ENCODE assay signal across 14 mouse cellular contexts in the genomic region with DNA sequence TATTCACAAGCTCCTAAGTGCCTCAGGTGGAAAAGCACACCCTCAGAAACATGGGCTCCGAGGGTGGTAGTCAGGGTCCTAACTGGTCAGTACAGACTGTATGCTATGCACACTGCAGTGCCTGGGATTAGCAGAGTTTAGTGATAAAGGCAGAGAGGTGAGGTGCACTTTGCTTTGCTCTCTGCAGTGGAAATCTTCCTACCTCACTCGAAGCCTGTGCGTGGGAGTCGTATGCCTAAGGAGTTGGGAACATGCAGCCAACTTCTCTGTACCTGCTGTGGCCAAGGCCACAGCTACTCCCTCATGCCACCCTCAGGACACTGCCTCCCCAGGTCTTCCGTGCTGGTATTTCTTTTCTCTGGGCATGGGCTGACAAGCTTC.
DNase-seq lines count a peak whose midpoint lies in the region; ATAC-seq and TF ChIP-seq lines count a peak whose summit lies in the region.
"Had no signal": no experiment of that assay in that cellular context is flagged by ENCODE, and none has a peak within 500 bp of the region (broad histone marks: within the 10 kb centered on the region; RNA-seq: fewer than 3 reads in every experiment).

No protein-coding gene starts in this region.

- no peaks in the 10 kb centered on the region for H3K9me3 ChIP-seq in midbrain, embryonic 16.5 days (replicated peaks; ENCODE audit: control insufficient read depth, low read length, poor library complexity, severe bottlenecking)
- no peaks in the 10 kb centered on the region for H3K9me3 ChIP-seq in midbrain, embryonic 11.5 days (ENCODE audit: control insufficient read depth, low read length)
- H3K9me3 ChIP-seq: intestine, embryonic 15.5 days; limb, embryonic 15.5 days had no signal

- no peak for TF ChIP-seq POLR2A in cerebellum, adult 2 months (IDR thresholded peaks at IDR 0.05; ENCODE audit: borderline replicate concordance, insufficient read depth, low read length)

- DNase-seq in frontal cortex, adult 2 months (ENCODE audit: extremely low spot score in 1 of 2, low spot score in 1 of 2), result no peak
- no peak for DNase-seq in midbrain, embryonic 11.5 days (ENCODE audit: low spot score, missing footprints)
- DNase-seq in cerebellum, adult 2 months, result peak; percentile 60 to 62
- peak; percentile 49 to 62 for DNase-seq in cerebellum, postnatal 25 days
- no peak for DNase-seq in thymus, postnatal 36 days
- DNase-seq: gastrocnemius, postnatal 36 days; layer of hippocampus, postnatal 36 days; lung, postnatal 14 days had no signal

- H3K27ac ChIP-seq in midbrain, embryonic 16.5 days (ENCODE audit: low read length), result no peak overlapping the region
- H3K27ac ChIP-seq in midbrain, embryonic 11.5 days (ENCODE audit: low read depth, low read length), result no peak overlapping the region
- H3K27ac ChIP-seq in cerebellum, adult 2 months (ENCODE audit: insufficient read depth, low read length), result peak overlapping the region; percentile 92
- H3K27ac ChIP-seq: intestine, embryonic 15.5 days; limb, embryonic 15.5 days had no signal

- peak; percentile 79 for ATAC-seq in frontal cortex, adult (ENCODE audit: low TSS enrichment)
- 0 out of 2 replicates have a peak, but pooled peaks have one; percentile 34 for ATAC-seq in midbrain, embryonic 16.5 days
- ATAC-seq in midbrain, embryonic 11.5 days (ENCODE audit: low FRiP score), result no peak
- ATAC-seq in megakaryocyte, adult 5-6 weeks (ENCODE audit: poor library complexity, severe bottlenecking), result no peak
- ATAC-seq: intestine, embryonic 15.5 days had no signal

- no peak for TF ChIP-seq CTCF in cerebellum, adult 2 months (IDR thresholded peaks at IDR 0.05; ENCODE audit: borderline replicate concordance, insufficient read depth, low read depth, low read length)

- H3K9ac ChIP-seq in midbrain, embryonic 16.5 days (ENCODE audit: low read depth, low read length), result no peak overlapping the region
- no peak overlapping the region for H3K9ac ChIP-seq in midbrain, embryonic 11.5 days (ENCODE audit: low read length)
- H3K9ac ChIP-seq: intestine, embryonic 15.5 days; limb, embryonic 15.5 days had no signal

- H3K27me3 ChIP-seq in midbrain, embryonic 16.5 days (ENCODE audit: control insufficient read depth, insufficient read depth, low read depth, low read length), result no peaks in the 10 kb centered on the region
- no peaks in the 10 kb centered on the region for H3K27me3 ChIP-seq in midbrain, embryonic 11.5 days (ENCODE audit: control insufficient read depth, insufficient read depth, low read length)
- no peaks in the 10 kb centered on the region; the same call in 1 of the 2 replicates for H3K27me3 ChIP-seq in cerebellum, adult 2 months (ENCODE audit: control insufficient read depth, insufficient read depth, low read length)
- H3K27me3 ChIP-seq: intestine, embryonic 15.5 days had no signal

- peaks cover 9% of the 10 kb centered on the region; the same call in 1 of the 2 replicates for H3K4me1 ChIP-seq in midbrain, embryonic 16.5 days (ENCODE audit: control insufficient read depth, insufficient read depth, low read length)
- no peaks in the 10 kb centered on the region for H3K4me1 ChIP-seq in midbrain, embryonic 11.5 days (ENCODE audit: control insufficient read depth, insufficient read depth, low read length)
- peaks cover 10% of the 10 kb centered on the region for H3K4me1 ChIP-seq in cerebellum, adult 2 months (ENCODE audit: control insufficient read depth, insufficient read depth, low read length)
- H3K4me1 ChIP-seq: intestine, embryonic 15.5 days; limb, embryonic 15.5 days had no signal

- H3K36me3 ChIP-seq in midbrain, embryonic 16.5 days (ENCODE audit: control insufficient read depth, insufficient read depth, low read length), result no peaks in the 10 kb centered on the region
- no peaks in the 10 kb centered on the region for H3K36me3 ChIP-seq in midbrain, embryonic 11.5 days (ENCODE audit: control insufficient read depth, insufficient read depth, low read length)
- H3K36me3 ChIP-seq: intestine, embryonic 15.5 days; limb, embryonic 15.5 days had no signal

- no peak overlapping the region for H3K4me3 ChIP-seq in midbrain, embryonic 16.5 days (ENCODE audit: low read depth, low read length)
- H3K4me3 ChIP-seq in midbrain, embryonic 11.5 days (ENCODE audit: low read depth, low read length), result no peak overlapping the region
- H3K4me3 ChIP-seq in cerebellum, adult 2 months (replicated peaks; ENCODE audit: insufficient read depth, low read depth, low read length), result no peak overlapping the region
- H3K4me3 ChIP-seq: intestine, embryonic 15.5 days; limb, embryonic 15.5 days had no signal

- 66% methylated on average over 5 of the region's 5 CpGs for WGBS in midbrain, embryonic 16.5 days
- WGBS in midbrain, embryonic 11.5 days, result 68% methylated on average over 5 of the region's 5 CpGs
- WGBS in cerebellum, adult 2 months, result 17% methylated on average over 5 of the region's 5 CpGs

- no peak overlapping the region for H3K4me2 ChIP-seq in midbrain, embryonic 16.5 days (ENCODE audit: low read length)
- no peak overlapping the region for H3K4me2 ChIP-seq in midbrain, embryonic 11.5 days
- H3K4me2 ChIP-seq: heart, embryonic 11.5 days; intestine, embryonic 15.5 days; limb, embryonic 15.5 days had no signal

Comparison
In these comparisons a context has a peak if more than half of its experiments do, and no peak if none do; other contexts are left out.
1. ATAC-seq: peak in frontal cortex, adult (single experiment) and midbrain, embryonic 16.5 days (single experiment); none in midbrain, embryonic 11.5 days (single experiment) and megakaryocyte, adult 5-6 weeks (single experiment).
2. DNase-seq: peak in cerebellum, adult 2 months (2 of 2) and cerebellum, postnatal 25 days (2 of 2); none in frontal cortex, adult 2 months (0 of 2), midbrain, embryonic 11.5 days (single experiment) and thymus, postnatal 36 days (0 of 2).